Mouse (Mus musculus) forebrain, embryonic 12.5 days (tissue): ENCODE measurements around the gene Gsg1. TPM values are rescaled to one million over a fixed set of nuclear protein-coding genes. Genes with fewer than 3 reads are reported as not detected.

Experiments used
- ATAC-seq: fragments of 200-750 bp; cut with Nextera tagmentation; 2 replicates; pipeline ENCODE4 v1.8.0; 2017; ENCODE audit warnings: moderate TSS enrichment; ENCODE audit not compliant: low FRiP score
- H3K27ac ChIP-seq: fragments of 300-500 bp; sonication (generic); 2 replicates; pipeline ENCODE4 v1.5.1; 2016; ENCODE audit warnings: mild to moderate bottlenecking
- H3K27me3 ChIP-seq: fragments of 300-500 bp; sonication (generic); 2 replicates; pipeline ENCODE4 v1.6.1; 2016; ENCODE audit warnings: mild to moderate bottlenecking
- H3K36me3 ChIP-seq: fragments of 300-500 bp; sonication (generic); replicated peaks from 2 replicates; pipeline ENCODE4 v1.6.1; 2016; ENCODE audit warnings: mild to moderate bottlenecking
- H3K4me1 ChIP-seq: fragments of 300-500 bp; sonication (generic); 2 replicates; pipeline ENCODE4 v1.6.1; 2016
- H3K4me2 ChIP-seq: fragments of 300-500 bp; sonication (generic); 2 replicates; pipeline ENCODE4 v1.6.1; 2016; ENCODE audit warnings: mild to moderate bottlenecking, moderate library complexity
- H3K4me3 ChIP-seq: fragments of 300-500 bp; sonication (generic); replicated peaks from 2 replicates; pipeline ENCODE4 v1.5.1; 2016; ENCODE audit warnings: mild to moderate bottlenecking
- H3K9ac ChIP-seq: fragments of 300-500 bp; sonication (generic); 2 replicates; pipeline ENCODE4 v1.6.1; 2016; ENCODE audit warnings: mild to moderate bottlenecking
- H3K9me3 ChIP-seq: fragments of 300-500 bp; sonication (generic); 2 replicates; pipeline ENCODE4 v1.6.1; 2016
- WGBS: fragments of 180-500 bp; shearing (Covaris S2); methylation state at CpG from one replicate; pipeline ENCODE4 v1.1.7; 2016; 5-methylcytosine and 5-hydroxymethylcytosine counted together
- polyA plus RNA-seq: library from polyadenylated mRNA; unstranded; fragments of >200 nt; fragmentation: Nextera tagmentation; extraction: Ambion mirVana; gene quantifications from 2 replicates; pipeline ENCODE4 v1.2.1, GENCODE M21; 2016

The Gsg1 gene
- polyA plus RNA-seq, 1 experiment from 2014 or later: 0.69 TPM

DNA sequence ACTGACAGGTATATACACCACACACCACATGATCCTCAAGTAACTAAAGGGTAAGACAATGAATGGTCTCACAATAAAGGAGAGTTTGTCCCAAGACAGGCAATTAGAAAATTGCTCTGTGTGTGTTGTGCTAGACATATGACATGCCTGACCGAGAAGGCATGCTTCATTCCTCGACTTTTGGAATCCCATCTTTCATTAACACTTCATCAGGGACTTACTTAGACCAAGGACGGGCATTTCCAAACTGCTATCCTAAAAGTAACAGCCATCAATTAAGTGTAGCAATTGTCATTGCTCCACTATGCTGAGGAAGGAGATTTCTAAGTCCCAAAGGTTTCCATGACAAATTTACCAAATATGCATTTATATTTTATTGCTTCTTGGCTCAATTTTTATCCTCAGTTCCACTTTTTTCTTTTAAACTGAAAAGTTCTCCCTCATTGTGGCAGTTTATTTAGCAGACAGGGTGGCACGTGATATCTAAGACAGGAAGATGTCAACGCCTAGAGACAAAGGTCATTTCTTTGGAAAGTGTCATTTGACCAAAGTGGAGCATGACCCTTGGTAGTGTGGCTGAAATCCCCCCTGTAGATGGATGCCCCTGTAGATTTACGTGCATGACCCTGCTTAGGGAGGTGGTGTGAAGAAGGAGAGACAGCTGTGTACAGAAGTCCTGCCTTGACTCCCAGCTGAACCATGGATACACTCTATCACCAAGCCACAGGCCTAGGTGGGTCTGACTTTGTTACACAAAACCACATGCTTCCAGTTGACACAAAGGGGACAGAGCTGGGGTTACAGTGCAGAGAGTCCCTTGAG, 22.5 kb upstream of the Gsg1 start:
- Histone ChIP-seq H3K4me3 (no peak overlapping the region), H3K4me1 (no peaks in the 10 kb centered on the region), H3K9me3 (no peaks in the 10 kb centered on the region), H3K4me2 (no peak overlapping the region), H3K9ac (no peak overlapping the region), H3K27ac (no peak overlapping the region), H3K27me3 (no peaks in the 10 kb centered on the region), H3K36me3 (no peaks in the 10 kb centered on the region)
- 86% methylated on average over 6 of the region's 6 CpGs for WGBS
- no peak for ATAC-seq

DNA sequence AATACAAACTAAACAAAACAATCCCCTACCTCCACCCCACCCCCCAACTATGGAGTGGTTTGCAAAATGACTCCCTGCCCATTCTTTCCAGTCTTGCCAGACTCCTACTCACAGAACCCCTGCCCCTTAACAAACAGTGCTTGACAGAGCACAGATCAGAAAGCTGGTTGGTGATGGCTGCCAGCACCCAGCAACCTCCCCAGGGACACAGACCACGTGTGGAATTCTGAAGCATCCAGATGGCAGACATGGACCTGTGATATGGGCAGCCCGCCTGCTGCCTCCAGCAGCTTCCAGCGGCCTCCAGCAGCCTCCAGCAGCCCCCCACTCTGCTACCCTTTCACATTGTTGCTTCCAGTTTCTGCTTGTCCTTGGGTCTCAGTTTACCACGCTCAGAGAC, 21.1 kb upstream of the Gsg1 start:
- H3K9ac ChIP-seq: no peak overlapping the region
- no peaks in the 10 kb centered on the region for H3K36me3 ChIP-seq
- H3K27me3 ChIP-seq: peaks cover 3% of the 10 kb centered on the region; the same call in 1 of the 2 replicates
- 0 out of 2 replicates have a peak, but pooled peaks cover under 1% of the 10 kb centered on the region for H3K4me1 ChIP-seq
- no peak overlapping the region for H3K4me2 ChIP-seq
- no peak overlapping the region for H3K4me3 ChIP-seq
- WGBS: 72% methylated on average over 4 of the region's 4 CpGs
- no peaks in the 10 kb centered on the region for H3K9me3 ChIP-seq
- no peak for ATAC-seq
- H3K27ac ChIP-seq: no peak overlapping the region

DNA sequence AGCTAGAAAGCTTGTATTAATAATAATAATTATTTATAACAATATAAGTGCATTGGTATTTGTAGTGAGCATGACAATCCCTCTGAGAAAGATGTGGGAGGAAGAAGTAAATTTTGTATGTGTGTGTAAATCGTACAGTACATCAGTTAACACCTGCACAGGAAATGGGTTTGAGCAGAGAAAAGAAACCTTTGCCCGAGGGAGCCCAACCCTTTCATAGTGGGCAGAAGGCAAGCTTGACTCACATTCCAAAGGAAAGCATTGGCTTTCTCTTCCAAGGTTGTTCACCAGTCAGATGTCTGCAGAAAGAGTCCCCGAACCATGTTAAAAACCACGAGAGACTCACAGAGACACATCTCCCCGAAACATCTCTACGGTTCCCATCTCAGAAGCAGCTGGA, 18.9 kb upstream of the Gsg1 start:
- Histone ChIP-seq H3K4me1 (peaks cover 8% of the 10 kb centered on the region; the same call in 1 of the 2 replicates), H3K27ac (no peak overlapping the region), H3K9me3 (no peaks in the 10 kb centered on the region), H3K4me2 (no peak overlapping the region), H3K36me3 (no peaks in the 10 kb centered on the region), H3K27me3 (peaks cover 4% of the 10 kb centered on the region; the same call in 1 of the 2 replicates), H3K9ac (no peak overlapping the region), H3K4me3 (no peak overlapping the region)
- ATAC-seq: no peak
- 96% methylated on average over 6 of the region's 6 CpGs for WGBS

DNA sequence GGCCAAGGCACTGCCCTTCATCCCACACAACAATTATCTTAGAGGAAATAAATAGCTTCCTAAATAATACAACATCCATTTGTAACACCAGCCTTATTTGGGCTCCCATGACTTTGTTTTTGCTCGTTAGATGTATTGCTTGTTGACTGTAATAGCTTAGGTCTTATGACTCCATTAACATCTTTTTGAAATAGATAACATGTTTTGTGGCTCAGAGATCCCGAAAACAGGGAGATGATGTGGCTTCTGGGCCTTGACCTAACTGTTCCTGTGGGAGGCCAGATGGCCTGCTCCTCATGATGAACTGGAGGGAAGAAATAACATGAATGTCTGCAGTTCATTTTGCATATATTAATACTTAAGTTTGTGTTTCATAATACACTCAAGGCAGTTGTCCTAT, 17.6 kb upstream of the Gsg1 start:
- H3K4me2 ChIP-seq: no peak overlapping the region
- no peak overlapping the region for H3K9ac ChIP-seq
- peaks cover 6% of the 10 kb centered on the region; the same call in 1 of the 2 replicates for H3K27me3 ChIP-seq
- H3K9me3 ChIP-seq: no peaks in the 10 kb centered on the region
- ATAC-seq: no peak
- H3K36me3 ChIP-seq: no peaks in the 10 kb centered on the region
- H3K4me1 ChIP-seq: peaks cover 8% of the 10 kb centered on the region; the same call in 1 of the 2 replicates
- H3K4me3 ChIP-seq: no peak overlapping the region
- WGBS: 77% methylated on average over 2 of the region's 2 CpGs
- H3K27ac ChIP-seq: no peak overlapping the region

DNA sequence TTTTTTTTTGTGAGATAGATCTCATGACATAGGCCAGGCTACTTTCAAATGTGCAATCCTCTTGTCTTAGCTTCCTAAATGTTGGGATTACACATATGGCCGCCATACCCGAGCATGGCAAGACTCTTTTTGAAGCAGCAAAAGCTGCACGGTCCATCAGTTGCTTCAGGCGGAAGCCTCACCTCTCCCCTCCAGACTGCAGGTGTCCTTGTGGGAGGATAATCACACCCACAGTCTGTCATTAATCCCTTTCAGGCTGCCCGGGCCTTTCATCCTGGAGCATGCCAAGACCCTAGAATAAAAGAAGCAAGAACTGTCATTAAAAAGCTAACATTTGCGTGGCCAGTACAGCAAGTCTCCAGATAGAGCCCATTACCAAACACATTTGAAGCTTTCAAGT, 15.5 kb upstream of the Gsg1 start:
- Histone ChIP-seq H3K27me3 (peaks cover 6% of the 10 kb centered on the region; the same call in 1 of the 2 replicates), H3K4me1 (peaks cover 8% of the 10 kb centered on the region; the same call in 1 of the 2 replicates), H3K36me3 (no peaks in the 10 kb centered on the region), H3K4me2 (no peak overlapping the region), H3K4me3 (no peak overlapping the region), H3K9me3 (no peaks in the 10 kb centered on the region), H3K27ac (no peak overlapping the region), H3K9ac (no peak overlapping the region)
- WGBS: 22% methylated on average over 6 of the region's 6 CpGs
- no peak for ATAC-seq

DNA sequence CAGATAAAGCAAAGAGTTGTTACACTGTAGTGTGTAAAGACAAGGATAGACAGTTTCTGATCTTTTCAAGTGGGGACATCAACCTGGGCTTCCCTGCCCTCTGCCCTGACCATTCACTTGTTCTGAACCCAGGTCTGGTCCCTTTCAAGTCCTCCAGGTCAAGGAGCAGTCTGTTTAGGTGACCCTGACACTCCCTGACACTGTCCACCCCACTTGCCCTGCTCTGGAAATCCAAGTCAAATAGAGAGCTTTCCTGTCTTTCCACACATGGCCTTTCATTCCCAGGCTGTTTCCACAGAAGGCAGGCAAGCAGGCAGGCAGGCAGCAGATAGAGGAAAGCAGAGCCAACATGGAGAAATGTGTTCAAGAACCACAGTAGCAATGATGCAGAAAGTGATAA, 14.2 kb upstream of the Gsg1 start:
- no peak overlapping the region for H3K27ac ChIP-seq
- ATAC-seq: no peak

DNA sequence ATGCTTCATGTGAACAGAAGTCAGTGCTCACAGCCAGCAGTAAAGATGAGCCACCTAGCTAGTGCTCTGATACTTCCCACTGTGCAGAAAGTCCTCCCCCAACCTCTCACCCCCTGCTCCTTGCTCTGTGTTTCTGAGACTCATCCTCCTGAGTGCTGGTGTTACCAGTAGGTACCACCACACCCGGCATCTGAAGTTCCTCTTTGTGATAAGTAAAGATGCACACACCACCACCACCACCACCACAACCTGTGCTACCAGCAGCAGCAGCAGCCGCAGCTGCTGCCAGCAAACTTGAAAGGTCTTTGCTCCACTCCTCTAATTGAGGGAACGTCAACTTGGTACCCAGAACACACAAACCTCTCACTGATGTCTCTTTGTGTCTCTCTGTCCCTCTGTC, 13.1 kb upstream of the Gsg1 start:
- no peak overlapping the region for H3K9ac ChIP-seq
- no peak for ATAC-seq
- H3K9me3 ChIP-seq: 0 out of 2 replicates have a peak, but pooled peaks cover 4% of the 10 kb centered on the region
- no peak overlapping the region for H3K4me3 ChIP-seq
- peaks cover 8% of the 10 kb centered on the region; the same call in 1 of the 2 replicates for H3K4me1 ChIP-seq
- H3K36me3 ChIP-seq: no peaks in the 10 kb centered on the region
- WGBS: 83% methylated on average over 3 of the region's 3 CpGs
- no peak overlapping the region for H3K4me2 ChIP-seq
- peaks cover 6% of the 10 kb centered on the region; the same call in 1 of the 2 replicates for H3K27me3 ChIP-seq
- H3K27ac ChIP-seq: no peak overlapping the region

More for the DNA sequence above, 14.2 kb upstream of the Gsg1 start:
- Histone ChIP-seq H3K4me3 (no peak overlapping the region), H3K36me3 (no peaks in the 10 kb centered on the region), H3K9me3 (0 out of 2 replicates have a peak, but pooled peaks cover 4% of the 10 kb centered on the region), H3K4me2 (no peak overlapping the region), H3K4me1 (peaks cover 8% of the 10 kb centered on the region; the same call in 1 of the 2 replicates), H3K27me3 (peaks cover 6% of the 10 kb centered on the region; the same call in 1 of the 2 replicates), H3K9ac (no peak overlapping the region)

DNA sequence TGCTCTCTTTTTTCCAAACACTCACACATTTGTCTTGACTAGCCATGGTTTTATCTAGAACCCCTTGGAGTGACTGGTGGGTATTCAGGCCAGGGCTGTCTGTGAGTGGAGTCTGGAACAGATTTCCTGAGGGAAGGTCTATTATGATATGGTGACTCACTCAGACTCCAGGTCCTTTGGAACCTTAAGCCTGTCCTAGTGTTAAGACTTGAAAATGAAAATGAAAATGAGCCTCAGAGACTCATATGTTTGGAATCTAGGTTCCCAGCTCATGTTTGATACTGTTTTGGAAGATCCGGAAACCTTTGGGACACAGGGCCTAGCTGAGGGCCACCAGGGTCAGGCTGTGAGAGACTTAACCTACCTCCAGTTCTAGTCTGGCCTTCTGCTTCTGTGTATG, 11.9 kb upstream of the Gsg1 start:
- Histone ChIP-seq H3K9ac (no peak overlapping the region), H3K4me2 (no peak overlapping the region), H3K4me1 (peaks cover 8% of the 10 kb centered on the region; the same call in 1 of the 2 replicates), H3K4me3 (no peak overlapping the region), H3K36me3 (no peaks in the 10 kb centered on the region), H3K27me3 (peaks cover 6% of the 10 kb centered on the region; the same call in 1 of the 2 replicates), H3K9me3 (0 out of 2 replicates have a peak, but pooled peaks cover 4% of the 10 kb centered on the region), H3K27ac (no peak overlapping the region)
- 96% methylated on average over 1 of the region's 1 CpGs for WGBS
- no peak for ATAC-seq

DNA sequence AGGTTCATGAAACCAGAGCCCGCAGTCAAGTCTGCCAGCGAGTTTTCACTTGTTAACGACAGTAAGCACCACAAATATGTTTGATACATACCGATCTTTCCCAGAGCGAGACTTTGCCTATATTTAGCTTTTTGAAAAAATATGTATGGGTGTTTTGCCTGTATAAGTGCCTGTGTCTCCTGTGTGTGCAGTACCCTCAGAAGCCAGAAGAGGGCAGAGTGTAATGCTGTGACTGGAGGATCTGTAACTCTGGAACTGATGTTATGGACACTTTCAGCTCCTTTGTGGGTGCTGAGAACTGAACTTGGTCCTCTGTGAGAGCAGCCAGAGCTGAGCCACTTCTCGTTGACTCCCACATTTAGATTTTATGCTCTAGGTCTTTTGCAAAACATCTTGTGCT, 10.0 kb upstream of the Gsg1 start:
- H3K4me2 ChIP-seq: no peak overlapping the region
- 0 out of 2 replicates have a peak, but pooled peaks cover 3% of the 10 kb centered on the region for H3K27me3 ChIP-seq
- H3K36me3 ChIP-seq: no peaks in the 10 kb centered on the region
- 0 out of 2 replicates have a peak, but pooled peaks cover 4% of the 10 kb centered on the region for H3K9me3 ChIP-seq
- 93% methylated on average over 6 of the region's 6 CpGs for WGBS
- H3K9ac ChIP-seq: no peak overlapping the region
- H3K4me3 ChIP-seq: no peak overlapping the region
- no peaks in the 10 kb centered on the region for H3K4me1 ChIP-seq
- ATAC-seq: no peak
- H3K27ac ChIP-seq: no peak overlapping the region

DNA sequence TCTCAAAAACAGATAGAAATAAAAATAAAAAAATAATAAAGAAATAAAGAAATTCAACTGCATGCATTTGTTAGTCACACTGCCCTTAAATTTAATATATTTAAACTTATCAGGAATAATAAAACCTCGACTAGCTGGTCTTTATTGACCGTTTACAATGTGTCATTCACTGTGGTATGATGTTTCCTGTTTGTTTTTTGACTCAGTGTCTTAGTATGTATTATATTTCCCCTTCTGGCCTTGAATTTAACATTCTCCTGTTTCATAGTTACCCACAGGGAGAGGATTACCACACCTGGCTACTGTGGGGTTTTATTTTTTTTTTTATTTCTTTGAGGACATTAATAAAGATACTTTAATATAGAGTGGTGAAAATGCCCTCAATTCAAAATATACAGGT, 8.4 kb upstream of the Gsg1 start:
- H3K9me3 ChIP-seq: 0 out of 2 replicates have a peak, but pooled peaks cover 4% of the 10 kb centered on the region
- no peaks in the 10 kb centered on the region for H3K36me3 ChIP-seq
- 0 out of 2 replicates have a peak, but pooled peaks cover 3% of the 10 kb centered on the region for H3K27me3 ChIP-seq
- no peak for ATAC-seq
- no peak overlapping the region for H3K4me2 ChIP-seq
- no peak overlapping the region for H3K9ac ChIP-seq
- 82% methylated on average over 2 of the region's 2 CpGs for WGBS
- no peak overlapping the region for H3K27ac ChIP-seq
- H3K4me3 ChIP-seq: no peak overlapping the region
- H3K4me1 ChIP-seq: no peaks in the 10 kb centered on the region

DNA sequence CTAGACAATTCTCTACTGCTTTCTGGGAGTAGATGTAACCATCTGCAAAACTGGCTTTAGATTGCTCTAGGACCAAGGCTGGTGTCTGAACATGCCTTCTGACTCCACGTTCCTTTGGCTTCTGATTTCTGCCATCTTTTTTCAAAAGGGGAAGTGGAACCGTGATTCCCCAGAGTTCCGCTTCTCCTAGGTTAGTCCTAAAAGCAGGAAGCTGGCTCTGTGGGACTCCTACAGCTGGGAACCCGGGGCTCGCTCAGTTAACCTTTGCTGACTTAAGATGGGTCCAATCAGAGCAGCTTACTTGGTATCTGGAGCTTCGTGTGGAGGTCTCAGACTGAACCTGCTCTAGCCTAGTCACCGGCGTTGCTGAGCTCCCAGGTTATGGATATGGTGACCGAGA, 7.0 kb upstream of the Gsg1 start:
- Histone ChIP-seq H3K9ac (no peak overlapping the region), H3K9me3 (0 out of 2 replicates have a peak, but pooled peaks cover 4% of the 10 kb centered on the region), H3K36me3 (no peaks in the 10 kb centered on the region), H3K4me2 (no peak overlapping the region), H3K27me3 (no peaks in the 10 kb centered on the region), H3K4me3 (no peak overlapping the region), H3K4me1 (no peaks in the 10 kb centered on the region), H3K27ac (no peak overlapping the region)
- 92% methylated on average over 9 of the region's 9 CpGs for WGBS
- no peak for ATAC-seq

DNA sequence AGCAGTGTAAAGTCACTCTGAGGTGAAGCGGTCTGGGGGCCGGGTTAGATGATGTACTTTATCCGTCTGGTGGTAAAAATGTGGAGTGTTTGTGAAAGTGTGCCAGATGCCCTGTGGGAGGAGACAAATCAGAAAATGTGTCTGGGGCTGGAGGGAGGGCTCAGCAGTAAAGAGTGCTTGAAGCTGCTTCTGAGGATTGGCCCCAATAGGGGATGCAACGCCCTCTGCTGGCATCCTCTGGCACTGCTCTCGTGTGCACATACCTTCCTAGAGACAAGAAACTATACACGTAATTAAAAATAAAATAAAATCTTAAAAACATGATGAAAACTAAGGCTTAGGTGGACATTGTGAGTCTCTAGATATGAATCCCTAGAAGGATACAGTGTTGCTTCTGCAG, 6.3 kb upstream of the Gsg1 start:
- WGBS: 87% methylated on average over 6 of the region's 6 CpGs
- Histone ChIP-seq H3K36me3 (no peaks in the 10 kb centered on the region), H3K27me3 (no peaks in the 10 kb centered on the region), H3K4me3 (no peak overlapping the region), H3K4me2 (no peak overlapping the region), H3K27ac (no peak overlapping the region), H3K4me1 (no peaks in the 10 kb centered on the region), H3K9me3 (0 out of 2 replicates have a peak, but pooled peaks cover 4% of the 10 kb centered on the region), H3K9ac (no peak overlapping the region)
- no peak for ATAC-seq
